16 mouse cellular contexts compared by ENCODE assay signal in genomic region chr4:136878171-136878570, GRCm38 (mm10). TPM values are rescaled to one million over a fixed set of nuclear protein-coding genes. Genes with fewer than 3 reads are reported as not detected.
A peak's percentile ranks its signal among the peaks of the same experiment; 100 is the strongest.
DNase-seq lines count a peak whose midpoint lies in the region; ATAC-seq and TF ChIP-seq lines count a peak whose summit lies in the region.
"Had no signal": no experiment of that assay in that cellular context is flagged by ENCODE, and none has a peak within 500 bp of the region (broad histone marks: within the 10 kb centered on the region; RNA-seq: fewer than 3 reads in every experiment).

No protein-coding gene starts in this region.

- TF ChIP-seq CTCF in testis, adult 2 months (IDR thresholded peaks at IDR 0.05; ENCODE audit: control insufficient read depth, insufficient read depth, insufficient replicate concordance, low read depth, low read length): no peak

- ATAC-seq in kidney, embryonic 14.5 days (ENCODE audit: low FRiP score, low TSS enrichment): peak; percentile 28; the same call in 1 of the 2 replicates
- ATAC-seq: Patski had no signal

- no peak overlapping the region for H3K27ac ChIP-seq in kidney, embryonic 14.5 days (ENCODE audit: low read depth, low read length)
- peak overlapping the region; percentile 79 for H3K27ac ChIP-seq in testis, adult 2 months (ENCODE audit: control insufficient read depth, insufficient read depth, low read depth, low read length)
- H3K27ac ChIP-seq: hindbrain, embryonic 10.5 days; left cerebral cortex, adult 2 months; liver, embryonic 14.5 days; midbrain, embryonic 10.5 days; stomach, embryonic 15.5 days had no signal

- WGBS in kidney, embryonic 14.5 days: 53% methylated on average over 8 of the region's 8 CpGs

- no peaks in the 10 kb centered on the region for H3K36me3 ChIP-seq in kidney, embryonic 14.5 days (ENCODE audit: control insufficient read depth, insufficient read depth, low read length)
- no peaks in the 10 kb centered on the region for H3K36me3 ChIP-seq in testis, adult 2 months (ENCODE audit: control insufficient read depth, insufficient read depth, low read length)
- H3K36me3 ChIP-seq: hindbrain, embryonic 10.5 days; midbrain, embryonic 10.5 days; stomach, embryonic 15.5 days had no signal

- H3K9me3 ChIP-seq in kidney, embryonic 14.5 days (ENCODE audit: control insufficient read depth, low read length): no peaks in the 10 kb centered on the region
- H3K9me3 ChIP-seq: hindbrain, embryonic 10.5 days; midbrain, embryonic 10.5 days; stomach, embryonic 15.5 days had no signal

- H3K9ac ChIP-seq in kidney, embryonic 14.5 days (ENCODE audit: low read depth, low read length): no peak overlapping the region
- H3K9ac ChIP-seq: liver, embryonic 14.5 days; stomach, embryonic 15.5 days had no signal

- H3K4me3 ChIP-seq in kidney, embryonic 14.5 days (ENCODE audit: low read length): no peak overlapping the region
- H3K4me3 ChIP-seq in testis, adult 2 months (ENCODE audit: control insufficient read depth, low read depth, low read length): peak overlapping the region; percentile 82
- H3K4me3 ChIP-seq: hindbrain, embryonic 10.5 days; left cerebral cortex, adult 2 months; midbrain, embryonic 10.5 days; stomach, embryonic 15.5 days had no signal

- H3K4me2 ChIP-seq in kidney, embryonic 14.5 days (replicated peaks; ENCODE audit: low read depth, low read length): no peak overlapping the region
- H3K4me2 ChIP-seq: stomach, embryonic 15.5 days had no signal

- no peaks in the 10 kb centered on the region for H3K4me1 ChIP-seq in kidney, embryonic 14.5 days (ENCODE audit: control insufficient read depth, insufficient read depth, low read length)
- peaks cover 9% of the 10 kb centered on the region for H3K4me1 ChIP-seq in testis, adult 2 months (ENCODE audit: control insufficient read depth, insufficient read depth, low read length)
- H3K4me1 ChIP-seq: hindbrain, embryonic 10.5 days; stomach, embryonic 15.5 days had no signal

- H3K27me3 ChIP-seq in kidney, embryonic 14.5 days (ENCODE audit: control insufficient read depth, insufficient read depth, low read length): no peaks in the 10 kb centered on the region
- no peaks in the 10 kb centered on the region for H3K27me3 ChIP-seq in testis, adult 2 months (ENCODE audit: control insufficient read depth, insufficient read depth, low read length)
- H3K27me3 ChIP-seq: stomach, embryonic 15.5 days had no signal

- DNase-seq in kidney, adult 9 months: no peak
- DNase-seq in testis, postnatal 10 days (ENCODE audit: low spot score): no peak
- DNase-seq in brain, adult 2 months (ENCODE audit: low read depth, low spot score): peak; percentile 68
- DNase-seq in cerebellum, postnatal 14 days: no peak
- no peak for DNase-seq in urinary bladder, postnatal 14 days (ENCODE audit: low spot score)
- DNase-seq: adrenal gland, adult 2 months; lung, postnatal 14 days; spleen, adult 18-20 months had no signal

- TF ChIP-seq POLR2A in testis, adult 2 months (IDR thresholded peaks at IDR 0.05; ENCODE audit: control insufficient read depth, low read depth, low read length): peak; percentile 63

RNA-seq across cellular contexts. Expression of gene C1qb, which starts 7.8 kb away (rescaled TPM):
- polyA plus RNA-seq in kidney, embryonic 14.5 days (2014; fragmentation: Nextera tagmentation; extraction: Ambion mirVana): 37.1 and 38.8 TPM in 2 replicates
- polyA plus RNA-seq in testis, adult 2 months (2012; rRNA removed): 18.9 and 20.5 TPM in 2 replicates
- polyA plus RNA-seq: Patski had no signal

RNA-seq across cellular contexts. Expression of gene C1qc, which starts 14.7 kb away (rescaled TPM):
- 16.9 and 21.3 TPM in 2 replicates for polyA plus RNA-seq in kidney, embryonic 14.5 days (2014; fragmentation: Nextera tagmentation; extraction: Ambion mirVana)
- 8.9 and 10.9 TPM in 2 replicates for polyA plus RNA-seq in testis, adult 2 months (2012; rRNA removed)
- polyA plus RNA-seq: Patski had no signal

RNA-seq across cellular contexts. Expression of gene C1qa, which starts 20.4 kb away (rescaled TPM):
- 16.8 and 17.4 TPM in 2 replicates for polyA plus RNA-seq in kidney, embryonic 14.5 days (2014; fragmentation: Nextera tagmentation; extraction: Ambion mirVana)
- polyA plus RNA-seq in testis, adult 2 months (2012; rRNA removed): 5.2 and 6.7 TPM in 2 replicates
- polyA plus RNA-seq: Patski had no signal

RNA-seq across cellular contexts. Expression of gene Ephb2, which starts 42.4 kb away (rescaled TPM):
- polyA plus RNA-seq in kidney, embryonic 14.5 days (2014; fragmentation: Nextera tagmentation; extraction: Ambion mirVana): 6.4 and 9.1 TPM in 2 replicates
- 0.49 and 1.7 TPM in 2 replicates for polyA plus RNA-seq in testis, adult 2 months (2012; rRNA removed)
